Mouse (Mus musculus) kidney, embryonic 16.5 days (tissue): ENCODE data around the gene Per1. TPM values are rescaled to one million over a fixed set of nuclear protein-coding genes. Genes with fewer than 3 reads are reported as not detected.
"Not testable (repeated sequence)": the region's sequence is repeated elsewhere in the genome, so short reads cannot be mapped to it uniquely, and the experiment has no call there.

Source experiments
- ATAC-seq: fragments of 200-750 bp; cut with Nextera tagmentation; 2 replicates; pipeline ENCODE4 v1.8.0; 2017; ENCODE audit warnings: moderate TSS enrichment; ENCODE audit not compliant: low FRiP score, low TSS enrichment
- H3K27ac ChIP-seq: fragments of 300-500 bp; sonication (generic); 2 replicates; pipeline ENCODE4 v1.5.1; 2014; ENCODE audit warnings: low read length
- H3K27me3 ChIP-seq: fragments of 300-500 bp; sonication (generic); 2 replicates; pipeline ENCODE4 v1.6.1; 2014; ENCODE audit warnings: low read length, control low read depth, mixed read lengths; ENCODE audit not compliant: insufficient read depth
- H3K36me3 ChIP-seq: fragments of 300-500 bp; sonication (generic); 2 replicates; pipeline ENCODE4 v1.6.1; 2014; ENCODE audit warnings: low read length, control low read depth, mixed read lengths; ENCODE audit not compliant: insufficient read depth
- H3K4me1 ChIP-seq: fragments of 300-500 bp; sonication (generic); 2 replicates; pipeline ENCODE4 v1.6.1; 2014; ENCODE audit warnings: low read length, control low read depth, mixed read lengths; ENCODE audit not compliant: insufficient read depth
- H3K4me2 ChIP-seq: fragments of 300-500 bp; sonication (generic); replicated peaks from 2 replicates; pipeline ENCODE4 v1.6.1; 2014; ENCODE audit warnings: low read depth, low read length
- H3K4me3 ChIP-seq: fragments of 300-500 bp; sonication (generic); 2 replicates; pipeline ENCODE4 v1.5.1; 2014; ENCODE audit warnings: mild to moderate bottlenecking, low read length
- H3K9ac ChIP-seq: fragments of 300-500 bp; sonication (generic); replicated peaks from 2 replicates; pipeline ENCODE4 v1.6.1; 2014; ENCODE audit warnings: low read length
- H3K9me3 ChIP-seq: fragments of 300-500 bp; sonication (generic); 2 replicates; pipeline ENCODE4 v1.6.1; 2016; ENCODE audit warnings: low read length, control low read depth
- WGBS: fragments of 180-500 bp; shearing (Covaris S2); extraction: QIAGEN DNeasy Blood & Tissue Kit; methylation state at CpG from one replicate; pipeline ENCODE4 v1.1.7; 2014; 5-methylcytosine and 5-hydroxymethylcytosine counted together
- polyA plus RNA-seq: library from polyadenylated mRNA; unstranded; fragments of >200 nt; fragmentation: Nextera tagmentation; extraction: Ambion mirVana; gene quantifications from 2 replicates; pipeline ENCODE4 v1.2.1, GENCODE M21; 2015

The Per1 gene
- polyA plus RNA-seq, 1 experiment from 2014 or later, result 11.4 TPM

DNA sequence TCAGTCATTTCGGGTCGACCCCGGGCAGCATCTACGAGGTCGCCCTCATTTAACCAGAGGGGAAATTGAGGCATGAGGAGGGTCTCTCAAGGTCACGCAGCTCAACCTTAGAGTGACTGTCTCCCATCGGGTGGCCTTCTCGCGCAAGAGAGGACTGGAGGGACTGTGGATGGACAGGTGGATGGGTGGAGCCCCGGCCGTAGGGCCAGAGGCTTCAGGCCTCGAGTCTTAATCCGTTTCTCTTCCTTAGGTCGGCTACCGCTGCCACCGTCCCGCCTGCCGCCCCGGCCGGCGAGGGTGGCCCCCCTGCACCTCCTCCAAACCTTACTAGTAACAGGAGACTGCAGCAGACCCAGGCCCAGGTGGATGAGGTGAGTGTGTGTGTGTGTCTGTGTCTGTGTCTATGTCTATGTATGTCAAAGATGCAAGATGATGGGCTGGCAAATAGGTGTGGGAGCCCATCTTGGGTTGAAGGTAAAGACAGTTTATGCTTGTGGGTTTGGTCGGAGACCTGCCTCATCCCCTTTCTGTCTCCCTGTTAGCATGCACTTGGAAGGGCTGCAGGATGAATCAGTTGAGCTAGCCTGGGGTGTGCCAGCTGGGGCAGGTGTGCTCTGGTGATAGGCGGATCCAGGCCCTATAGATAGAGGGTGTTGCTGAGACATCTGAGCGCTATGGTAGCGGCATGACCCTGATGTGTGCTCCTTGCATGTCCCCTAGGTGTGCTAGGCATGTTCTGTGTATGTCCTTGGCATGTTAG, 6.0 kb upstream of the Per1 start:
- peaks cover 18% of the 10 kb centered on the region; the same call in 1 of the 2 replicates for H3K36me3 ChIP-seq
- H3K4me1 ChIP-seq, result peaks cover 37% of the 10 kb centered on the region
- peak overlapping the region; percentile 72 for H3K4me2 ChIP-seq

DNA sequence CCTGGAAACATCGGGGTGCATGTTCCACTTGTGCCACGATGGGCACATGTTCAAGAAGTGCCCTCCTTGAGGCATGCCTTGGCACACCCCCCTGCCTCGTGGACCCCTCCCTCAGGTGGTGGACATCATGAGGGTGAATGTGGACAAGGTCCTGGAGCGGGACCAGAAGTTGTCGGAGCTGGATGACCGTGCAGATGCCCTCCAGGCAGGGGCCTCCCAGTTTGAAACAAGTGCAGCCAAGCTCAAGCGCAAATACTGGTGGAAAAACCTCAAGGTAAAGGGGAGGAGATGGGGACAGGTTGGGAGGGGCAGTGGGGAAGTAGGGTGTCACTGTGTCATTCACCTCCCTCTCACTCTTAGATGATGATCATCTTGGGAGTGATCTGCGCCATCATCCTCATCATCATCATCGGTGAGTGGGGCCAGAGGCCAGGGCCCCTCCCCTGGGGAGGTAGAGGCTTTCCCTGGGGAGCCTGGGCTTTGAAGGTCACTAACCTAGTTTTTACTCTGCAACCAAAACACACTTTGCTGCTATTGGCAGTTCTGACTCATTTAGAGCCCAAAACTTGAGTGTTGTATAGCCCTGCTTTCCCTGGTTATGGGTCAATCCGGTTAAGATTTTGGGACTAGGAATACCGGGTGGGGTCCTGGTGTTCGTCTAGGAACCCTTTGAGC, 5.3 kb upstream of the Per1 start:
- Histone ChIP-seq H3K4me3 (peak overlapping the region; percentile 100), H3K36me3 (peaks cover 18% of the 10 kb centered on the region; the same call in 1 of the 2 replicates), H3K9me3 (no peaks in the 10 kb centered on the region), H3K4me2 (peak overlapping the region; percentile 72), H3K4me1 (peaks cover 41% of the 10 kb centered on the region), H3K27ac (0 out of 2 replicates have a peak overlapping the region, but pooled peaks have one; percentile 3), H3K27me3 (no peaks in the 10 kb centered on the region), H3K9ac (peak overlapping the region; percentile 99)
- 77% methylated on average over 12 of the region's 12 CpGs for WGBS
- ATAC-seq, result no peak

More for the DNA sequence above, 6.0 kb upstream of the Per1 start:
- 11% methylated on average over 25 of the region's 25 CpGs for WGBS
- Histone ChIP-seq H3K4me3 (peak overlapping the region; percentile 100), H3K9me3 (no peaks in the 10 kb centered on the region), H3K27ac (peak overlapping the region; percentile 97), H3K27me3 (no peaks in the 10 kb centered on the region), H3K9ac (peak overlapping the region; percentile 99)
- ATAC-seq, result peak; percentile 29; the same call in 1 of the 2 replicates

GRCm38 (mm10) chr11:69090367-69090766, 4.7 kb upstream of the Per1 start:
- H3K36me3 ChIP-seq, result peaks cover 18% of the 10 kb centered on the region; the same call in 1 of the 2 replicates
- ATAC-seq, result no peak
- 63% methylated on average over 6 of the region's 6 CpGs for WGBS
- peak overlapping the region; percentile 19; the same call in 1 of the 2 replicates for H3K9ac ChIP-seq
- H3K4me2 ChIP-seq, result peak overlapping the region; percentile 72
- H3K27ac ChIP-seq, result 0 out of 2 replicates have a peak overlapping the region, but pooled peaks have one; percentile 3
- H3K4me1 ChIP-seq, result peaks cover 41% of the 10 kb centered on the region
- no peaks in the 10 kb centered on the region for H3K27me3 ChIP-seq
- no peaks in the 10 kb centered on the region for H3K9me3 ChIP-seq
- H3K4me3 ChIP-seq, result 0 out of 2 replicates have a peak overlapping the region, but pooled peaks have one; percentile 9

DNA sequence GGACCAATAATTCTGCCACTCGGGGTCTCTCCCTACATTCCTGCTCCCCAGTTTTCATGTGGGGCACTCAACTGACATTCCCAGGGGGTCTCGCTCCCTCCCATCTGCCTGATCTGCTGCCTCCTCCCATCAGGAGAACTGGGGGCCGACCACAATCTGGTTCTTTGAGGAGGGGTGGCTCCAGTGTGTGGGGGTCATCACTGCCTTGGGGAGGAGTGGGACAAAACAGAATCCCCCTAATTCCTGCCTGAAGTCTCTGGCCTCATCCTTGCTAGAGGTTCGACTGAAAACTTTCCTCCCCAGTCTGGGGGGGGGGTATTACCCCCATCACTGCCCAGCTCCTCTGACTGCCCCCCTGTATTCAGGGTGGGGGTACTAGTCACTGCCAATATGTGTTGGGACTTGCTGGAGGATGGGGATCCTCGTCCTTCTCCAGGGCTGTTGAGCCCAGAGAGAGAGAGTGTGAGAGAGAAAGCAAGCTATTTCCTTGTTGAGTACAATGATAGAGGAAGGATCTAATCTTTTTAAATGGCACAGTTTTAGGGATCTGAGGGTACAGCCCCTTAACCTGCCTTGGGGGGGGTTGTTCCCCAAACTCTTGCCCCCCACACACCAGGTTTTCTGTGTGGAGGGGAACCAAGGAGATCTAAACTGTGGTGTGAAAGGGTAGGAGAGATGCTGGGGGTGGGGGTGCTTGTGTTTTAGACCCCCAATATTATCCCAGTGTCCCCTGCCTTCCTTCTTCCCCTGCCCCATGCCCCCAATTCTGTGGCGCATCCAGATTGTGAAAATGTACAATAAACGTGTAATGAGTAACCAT, 3.2 kb upstream of the Per1 start:
- peaks cover 47% of the 10 kb centered on the region for H3K4me1 ChIP-seq
- no peak overlapping the region for H3K4me2 ChIP-seq
- no peaks in the 10 kb centered on the region for H3K9me3 ChIP-seq
- no peaks in the 10 kb centered on the region for H3K27me3 ChIP-seq
- no peak overlapping the region for H3K4me3 ChIP-seq
- WGBS, result 69% methylated on average over 7 of the region's 7 CpGs
- H3K9ac ChIP-seq, result no peak overlapping the region
- no peak overlapping the region for H3K27ac ChIP-seq
- ATAC-seq, result no peak
- peaks cover 18% of the 10 kb centered on the region; the same call in 1 of the 2 replicates for H3K36me3 ChIP-seq

DNA sequence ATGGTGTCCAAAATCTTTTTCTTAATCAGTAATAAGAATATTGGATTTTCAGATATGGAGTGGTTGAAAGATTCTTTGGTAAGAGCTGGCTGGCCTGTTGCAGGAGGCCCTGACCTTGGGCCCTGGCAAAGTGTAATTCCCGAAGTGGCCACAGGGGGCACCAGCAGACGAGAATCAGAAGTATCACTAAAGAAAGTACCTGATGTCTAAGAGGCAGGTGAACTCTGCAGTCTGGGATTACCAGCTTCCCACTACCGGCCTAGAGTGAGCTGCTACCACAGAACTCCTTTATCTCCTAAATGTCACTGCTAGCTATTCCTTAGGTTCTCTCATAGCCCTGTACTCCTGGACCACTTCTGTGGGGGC, 2.6 kb upstream of the Per1 start:
- Histone ChIP-seq H3K4me3 (no peak overlapping the region), H3K36me3 (peaks cover 18% of the 10 kb centered on the region; the same call in 1 of the 2 replicates), H3K27ac (no peak overlapping the region), H3K27me3 (no peaks in the 10 kb centered on the region), H3K4me2 (no peak overlapping the region), H3K9ac (no peak overlapping the region), H3K4me1 (peaks cover 45% of the 10 kb centered on the region), H3K9me3 (no peaks in the 10 kb centered on the region)
- 5% methylated on average over 3 of the region's 3 CpGs for WGBS
- no peak for ATAC-seq

DNA sequence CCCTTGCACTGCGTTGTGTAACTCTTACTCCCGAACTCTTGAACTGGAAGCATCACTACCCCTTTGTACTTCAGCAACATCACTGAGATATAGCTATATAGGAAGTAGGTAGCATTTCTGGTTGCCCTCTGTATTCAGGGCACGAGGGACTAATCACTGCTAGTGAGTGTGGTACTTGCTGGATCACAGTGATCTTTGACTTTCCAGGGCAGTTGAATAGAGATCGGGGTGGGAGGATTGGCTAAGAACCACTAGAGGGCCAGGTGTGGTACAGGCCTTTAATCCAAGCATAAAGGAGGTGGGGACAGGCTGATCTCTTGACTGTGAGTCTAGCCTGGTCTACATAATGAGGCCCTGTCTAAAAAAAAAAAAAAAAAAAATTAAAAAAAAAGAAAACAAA, 2.1 kb upstream of the Per1 start:
- peaks cover 45% of the 10 kb centered on the region for H3K4me1 ChIP-seq
- WGBS, result 90% methylated on average over 4 of the region's 4 CpGs

DNA sequence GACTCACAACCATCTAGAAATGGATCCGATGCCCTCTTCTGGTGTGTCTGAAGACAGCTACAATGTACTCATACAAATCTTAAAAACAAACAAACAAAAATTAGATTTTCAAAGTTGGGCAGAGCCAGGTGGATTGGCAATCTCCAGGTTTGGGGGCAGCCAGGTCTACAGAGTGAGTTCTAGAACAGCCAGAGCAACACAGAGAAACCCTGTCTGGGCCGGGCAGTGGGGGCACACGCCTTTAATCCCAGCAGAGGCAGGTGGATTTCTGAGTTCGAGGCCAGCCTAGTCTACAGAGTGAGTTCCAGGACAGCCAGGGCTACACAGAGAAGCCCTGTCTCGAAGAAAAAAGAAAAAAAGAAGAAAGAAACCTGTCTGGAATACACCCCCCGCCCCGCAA, 1.2 kb upstream of the Per1 start:
- H3K27ac ChIP-seq, H3K9me3 ChIP-seq, H3K27me3 ChIP-seq, H3K4me2 ChIP-seq, H3K9ac ChIP-seq, H3K4me3 ChIP-seq, ATAC-seq: not testable (repeated sequence)
- peaks cover 52% of the 10 kb centered on the region for H3K4me1 ChIP-seq
- peaks cover 18% of the 10 kb centered on the region; the same call in 1 of the 2 replicates for H3K36me3 ChIP-seq
- WGBS, result 92% methylated on average over 7 of the region's 7 CpGs

More for the DNA sequence above, 2.1 kb upstream of the Per1 start:
- Histone ChIP-seq H3K4me3 (no peak overlapping the region), H3K27me3 (no peaks in the 10 kb centered on the region), H3K9me3 (no peaks in the 10 kb centered on the region), H3K9ac (no peak overlapping the region), H3K36me3 (peaks cover 18% of the 10 kb centered on the region; the same call in 1 of the 2 replicates), H3K4me2 (no peak overlapping the region), H3K27ac (no peak overlapping the region)
- ATAC-seq, result no peak

DNA sequence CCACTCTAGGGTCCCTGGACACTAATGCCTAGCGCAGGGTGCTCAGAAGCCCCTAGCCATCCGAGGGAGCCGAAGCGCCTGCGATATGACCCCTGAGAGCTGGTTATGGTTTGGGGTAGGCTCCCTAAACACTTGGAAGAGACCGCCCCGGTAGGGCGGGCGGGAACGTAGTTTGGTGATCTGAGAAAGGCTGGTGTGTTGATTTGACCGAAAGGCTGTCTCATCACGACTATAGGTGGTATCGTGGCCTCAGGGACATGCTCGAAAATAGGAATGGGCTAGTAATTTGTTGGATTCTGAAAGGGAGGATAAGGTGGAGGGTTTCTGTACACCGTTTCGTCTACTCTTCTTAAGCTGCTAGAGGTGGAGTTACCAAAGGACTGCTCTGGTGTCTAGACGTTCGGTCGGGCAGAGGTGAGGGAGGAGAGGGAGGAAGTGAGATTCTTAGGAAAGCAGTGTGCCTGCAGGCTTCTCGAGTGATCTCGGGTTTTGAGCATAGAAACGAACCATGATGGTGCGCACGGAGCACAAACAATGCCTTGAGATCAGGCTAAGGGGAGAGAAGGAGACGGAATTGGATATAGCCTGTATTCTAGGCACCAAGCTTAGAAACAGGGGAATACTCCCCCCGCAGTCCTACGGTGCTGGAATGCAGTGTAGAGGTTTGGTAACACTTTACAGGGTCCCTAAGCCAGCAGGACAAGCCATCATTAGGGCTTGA, 654 bp downstream of the Per1 start:
- Histone ChIP-seq H3K27ac (peak overlapping the region; percentile 89), H3K36me3 (peaks cover 13% of the 10 kb centered on the region; the same call in 1 of the 2 replicates), H3K9me3 (no peaks in the 10 kb centered on the region), H3K9ac (peak overlapping the region; percentile 69), H3K4me2 (peak overlapping the region; percentile 86), H3K4me1 (peaks cover 52% of the 10 kb centered on the region), H3K27me3 (no peaks in the 10 kb centered on the region), H3K4me3 (peak overlapping the region; percentile 67)
- ATAC-seq, result no peak
- under 1% methylated on average over 27 of the region's 27 CpGs for WGBS
